Mouse (Mus musculus): ENCODE results near the gene Tctn1. TPM values are rescaled to one million over a fixed set of nuclear protein-coding genes. Genes with fewer than 3 reads are reported as not detected.

Tctn1 gene
- total and polyA plus RNA-seq, 2 experiments from 2014 or later: 2.3 to 21.6 TPM

DNA sequence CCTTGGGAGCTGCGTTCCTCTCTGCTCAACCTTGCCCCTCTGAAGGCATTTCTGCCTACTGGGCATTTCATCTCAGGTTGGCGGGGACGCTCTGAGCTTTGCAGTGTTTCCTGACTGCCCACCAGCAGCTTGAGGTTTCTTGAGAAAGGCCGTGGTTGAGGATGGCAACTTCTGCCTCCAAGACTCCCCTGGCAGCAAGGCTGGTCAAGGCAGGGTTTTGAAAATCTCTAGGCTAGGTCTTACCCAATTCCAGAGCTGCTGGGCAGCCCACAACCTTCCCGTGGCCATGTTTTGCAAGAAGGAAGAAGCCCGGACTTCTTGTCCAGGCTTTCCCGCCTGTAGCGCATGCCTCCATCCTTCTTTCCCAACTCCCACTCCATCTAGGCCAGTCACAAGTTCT, 53.4 kb downstream of the Tctn1 start:
- 90% methylated on average over 8 of the region's 8 CpGs for WGBS
- Histone ChIP-seq H3K4me1 (ENCODE audit: control insufficient read depth, insufficient read depth) (no peaks in the 10 kb centered on the region; the same call in 1 of the 2 replicates), H3K27me3 (ENCODE audit: control insufficient read depth, insufficient read depth, low read length) (no peaks in the 10 kb centered on the region), H3K4me2 (ENCODE audit: low read depth, low read length) (no peak overlapping the region), H3K9me3 (replicated peaks; ENCODE audit: control insufficient read depth, low read length) (no peaks in the 10 kb centered on the region), H3K36me3 (replicated peaks; ENCODE audit: control insufficient read depth, insufficient read depth, low read length) (no peaks in the 10 kb centered on the region), H3K27ac (ENCODE audit: low read depth) (no peak overlapping the region), H3K9ac (replicated peaks; ENCODE audit: low read depth, low read length) (no peak overlapping the region), H3K4me3 (ENCODE audit: low read depth, low read length) (no peak overlapping the region)
- no peak for ATAC-seq (ENCODE audit: insufficient read depth, low read depth)
- no peak for DNase-seq (ENCODE audit: low spot score)
- no peak for TF ChIP-seq CTCF (IDR thresholded peaks at IDR 0.05; ENCODE audit: low read depth)
- no peak for TF ChIP-seq EP300 (IDR thresholded peaks at IDR 0.05; ENCODE audit: low read depth)

DNA sequence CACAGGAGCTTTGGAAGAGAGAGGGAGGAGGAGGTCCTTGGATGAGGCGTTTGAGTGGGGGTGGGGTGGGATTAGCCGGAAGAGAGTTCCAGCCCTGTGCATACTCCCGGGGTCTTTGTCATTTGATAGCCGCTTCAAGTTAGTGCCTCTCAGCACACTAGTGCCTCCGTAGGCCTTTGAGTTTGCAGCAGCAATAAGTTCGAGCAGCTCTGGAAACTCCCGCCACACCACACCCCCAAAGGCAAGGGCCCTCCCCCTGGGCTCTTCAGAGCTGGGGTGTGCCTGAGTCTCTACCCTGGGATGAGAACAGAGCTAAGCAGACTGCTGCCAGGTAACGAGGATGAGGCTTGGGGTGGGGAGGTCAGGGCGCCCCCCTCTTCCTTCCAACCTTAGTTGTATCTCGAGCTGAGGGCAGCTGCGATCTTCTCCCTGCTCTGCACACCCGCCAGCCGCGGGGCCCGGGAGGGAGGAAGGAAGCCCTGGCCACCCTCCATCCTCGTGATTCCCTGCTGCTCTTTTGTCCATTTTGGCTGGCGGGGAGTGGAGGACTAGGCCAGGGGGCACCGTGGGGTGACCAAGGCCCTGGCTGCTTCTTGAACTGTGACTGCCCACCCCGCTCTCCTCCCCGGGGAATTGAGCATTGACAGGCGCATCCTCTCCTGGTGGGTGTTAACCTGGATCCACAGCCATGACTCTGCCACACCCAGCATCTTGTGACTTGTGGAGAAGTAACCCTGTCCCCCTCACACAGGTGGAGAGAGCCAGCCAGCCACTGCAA, 54.5 kb downstream of the Tctn1 start:
- peak overlapping the region; percentile 34 for H3K4me3 ChIP-seq (ENCODE audit: low read depth, low read length)
- H3K27ac ChIP-seq (ENCODE audit: low read depth): no peak overlapping the region
- peak overlapping the region; percentile 39; the same call in 1 of the 2 replicates for H3K9ac ChIP-seq (replicated peaks; ENCODE audit: low read depth, low read length)
- ATAC-seq (ENCODE audit: insufficient read depth, low read depth): peak; percentile 55
- TF ChIP-seq EP300 (IDR thresholded peaks at IDR 0.05; ENCODE audit: low read depth): no peak
- TF ChIP-seq CTCF (IDR thresholded peaks at IDR 0.05; ENCODE audit: low read depth): no peak
- peak; percentile 25 for DNase-seq (ENCODE audit: low spot score)
- H3K36me3 ChIP-seq (replicated peaks; ENCODE audit: control insufficient read depth, insufficient read depth, low read length): no peaks in the 10 kb centered on the region
- no peaks in the 10 kb centered on the region for H3K9me3 ChIP-seq (replicated peaks; ENCODE audit: control insufficient read depth, low read length)
- WGBS: 9% methylated on average over 18 of the region's 21 CpGs
- peak overlapping the region; percentile 58 for H3K4me2 ChIP-seq (ENCODE audit: low read depth, low read length)
- H3K4me1 ChIP-seq (ENCODE audit: control insufficient read depth, insufficient read depth): no peaks in the 10 kb centered on the region; the same call in 1 of the 2 replicates
- no peaks in the 10 kb centered on the region for H3K27me3 ChIP-seq (ENCODE audit: control insufficient read depth, insufficient read depth, low read length)

DNA sequence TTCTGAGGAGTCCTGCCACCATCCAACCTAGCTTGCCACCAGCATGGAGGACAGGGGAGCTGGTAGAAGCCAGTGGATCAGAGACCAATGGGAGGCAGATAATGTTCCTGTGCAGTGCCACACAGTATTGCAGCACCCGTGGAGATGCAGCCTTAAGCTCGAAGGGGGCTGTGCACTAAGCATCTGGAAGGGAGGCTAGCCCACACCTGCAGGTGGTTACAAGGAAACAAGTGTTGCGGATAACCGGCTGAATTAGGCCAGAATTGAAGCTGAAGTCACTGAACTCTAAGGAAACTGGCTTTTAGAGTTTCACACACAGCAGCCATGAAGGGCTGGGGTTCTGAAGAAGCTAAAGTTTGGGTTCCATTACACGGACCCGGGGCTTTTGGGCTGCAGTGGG, 55.4 kb downstream of the Tctn1 start:
- TF ChIP-seq CTCF (IDR thresholded peaks at IDR 0.05; ENCODE audit: low read depth): no peak
- no peak for TF ChIP-seq EP300 (IDR thresholded peaks at IDR 0.05; ENCODE audit: low read depth)
- 68% methylated on average over 6 of the region's 6 CpGs for WGBS
- Histone ChIP-seq H3K4me2 (ENCODE audit: low read depth, low read length) (no peak overlapping the region; the same call in 1 of the 2 replicates), H3K4me3 (ENCODE audit: low read depth, low read length) (no peak overlapping the region), H3K27me3 (ENCODE audit: control insufficient read depth, insufficient read depth, low read length) (no peaks in the 10 kb centered on the region), H3K27ac (ENCODE audit: low read depth) (no peak overlapping the region), H3K36me3 (replicated peaks; ENCODE audit: control insufficient read depth, insufficient read depth, low read length) (no peaks in the 10 kb centered on the region), H3K9ac (replicated peaks; ENCODE audit: low read depth, low read length) (no peak overlapping the region), H3K9me3 (replicated peaks; ENCODE audit: control insufficient read depth, low read length) (no peaks in the 10 kb centered on the region), H3K4me1 (ENCODE audit: control insufficient read depth, insufficient read depth) (no peaks in the 10 kb centered on the region; the same call in 1 of the 2 replicates)
- ATAC-seq (ENCODE audit: insufficient read depth, low read depth) (no peak), DNase-seq (ENCODE audit: low spot score) (no peak)

DNA sequence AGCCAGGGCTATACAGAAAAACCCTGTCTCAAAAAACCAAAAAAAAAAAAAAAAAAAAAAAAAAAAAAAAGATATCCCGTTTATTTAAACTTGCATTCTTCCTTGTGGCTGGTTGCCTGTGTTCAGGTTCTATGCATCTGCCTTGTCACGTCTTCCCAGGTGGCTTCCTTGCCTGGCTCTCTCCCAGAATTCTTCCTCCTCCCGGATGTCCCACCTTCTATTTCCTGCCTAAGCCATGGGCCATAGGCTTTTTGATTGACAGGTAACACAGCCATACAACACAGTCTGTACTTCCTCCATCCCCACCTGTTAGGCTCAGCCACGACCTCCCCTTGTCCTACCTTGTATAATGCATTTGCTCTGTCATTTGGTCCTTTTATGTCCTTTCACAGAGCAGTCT, 57.8 kb downstream of the Tctn1 start, which contains the start of gene Hvcn1:
Gene Hvcn1, plus strand, starts transcription at position 330 of the 400 bp plus-strand sequence.
- H3K4me3 ChIP-seq (ENCODE audit: low read depth, low read length): no peak within 1 kb of the TSS

DNA sequence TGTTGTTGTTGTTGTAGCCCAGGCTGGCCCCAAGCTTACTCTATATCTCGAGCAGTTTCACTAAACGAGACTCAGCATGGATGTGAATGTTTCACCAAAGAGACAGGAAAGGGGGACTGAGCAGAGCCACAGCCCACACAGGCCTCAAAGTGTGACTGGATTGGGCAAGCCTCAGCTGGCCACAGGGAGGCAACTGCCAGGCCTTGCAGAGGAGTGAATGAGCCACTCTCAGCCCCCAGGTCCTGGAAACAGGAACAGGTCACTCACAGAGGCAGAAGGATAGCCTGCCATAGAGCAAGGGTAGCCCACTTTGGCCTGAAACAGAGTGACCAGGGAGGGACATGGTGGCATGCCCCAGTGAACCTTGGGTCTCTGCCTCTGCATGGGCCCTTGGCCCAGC, 60.1 kb downstream of the Tctn1 start:
- TF ChIP-seq EP300 (IDR thresholded peaks at IDR 0.05; ENCODE audit: low read depth) (no peak), CTCF (IDR thresholded peaks at IDR 0.05; ENCODE audit: low read depth) (no peak)
- DNase-seq (ENCODE audit: low spot score) (no peak), ATAC-seq (ENCODE audit: insufficient read depth, low read depth) (no peak)
- no peaks in the 10 kb centered on the region for H3K4me1 ChIP-seq (ENCODE audit: control insufficient read depth, insufficient read depth)
- no peak overlapping the region for H3K27ac ChIP-seq (ENCODE audit: low read depth)
- no peaks in the 10 kb centered on the region for H3K9me3 ChIP-seq (replicated peaks; ENCODE audit: control insufficient read depth, low read length)
- H3K4me3 ChIP-seq (ENCODE audit: low read depth, low read length): no peak overlapping the region
- H3K36me3 ChIP-seq (replicated peaks; ENCODE audit: control insufficient read depth, insufficient read depth, low read length): no peaks in the 10 kb centered on the region
- no peak overlapping the region for H3K4me2 ChIP-seq (ENCODE audit: low read depth, low read length)
- no peak overlapping the region for H3K9ac ChIP-seq (replicated peaks; ENCODE audit: low read depth, low read length)
- WGBS: 71% methylated on average over 2 of the region's 2 CpGs
- H3K27me3 ChIP-seq (ENCODE audit: control insufficient read depth, insufficient read depth, low read length): no peaks in the 10 kb centered on the region

More for the DNA sequence above, 57.8 kb downstream of the Tctn1 start, which contains the start of gene Hvcn1:
- 65% methylated on average over 4 of the region's 4 CpGs for whole genome bisulfite sequencing
- Histone ChIP-seq H3K27me3 (ENCODE audit: control insufficient read depth, insufficient read depth, low read length) (no peaks in the 10 kb centered on the region), H3K36me3 (replicated peaks; ENCODE audit: control insufficient read depth, insufficient read depth, low read length) (no peaks in the 10 kb centered on the region), H3K9ac (replicated peaks; ENCODE audit: low read depth, low read length) (no peak within 1 kb of the TSS), H3K9me3 (replicated peaks; ENCODE audit: control insufficient read depth, low read length) (no peaks in the 10 kb centered on the region), H3K4me1 (ENCODE audit: control insufficient read depth, insufficient read depth) (no peaks in the 10 kb centered on the region; the same call in 1 of the 2 replicates), H3K27ac (ENCODE audit: low read depth) (no peak within 1 kb of the TSS), H3K4me2 (ENCODE audit: low read depth, low read length) (no peak within 1 kb of the TSS)
- no peak for DNase-seq (ENCODE audit: low spot score)
- ATAC-seq (ENCODE audit: insufficient read depth, low read depth): no peak
- TF ChIP-seq EP300 (IDR thresholded peaks at IDR 0.05; ENCODE audit: low read depth): no peak
- no peak for TF ChIP-seq CTCF (IDR thresholded peaks at IDR 0.05; ENCODE audit: low read depth)
